Mouse (Mus musculus) neural tube, embryonic 13.5 days (tissue): Measurements from ENCODE around the gene Eps8. TPM values are rescaled to one million over a fixed set of nuclear protein-coding genes. Genes with fewer than 3 reads are reported as not detected.
A peak's percentile ranks its signal among the peaks of the same experiment; 100 is the strongest.

ENCODE experiments used
- ATAC-seq: fragments of 200-750 bp; cut with Nextera tagmentation; 2 replicates; pipeline ENCODE4 v1.8.0; 2017; ENCODE audit warnings: low read depth, mild to moderate bottlenecking, moderate TSS enrichment, moderate library complexity
- H3K27ac ChIP-seq: fragments of 300-500 bp; sonication (generic); replicated peaks from 2 replicates; pipeline ENCODE4 v1.5.1; 2015; ENCODE audit warnings: moderate library complexity, mild to moderate bottlenecking, inconsistent platforms
- H3K27me3 ChIP-seq: fragments of 300-500 bp; sonication (generic); 2 replicates; pipeline ENCODE4 v1.6.1; 2015; ENCODE audit warnings: mild to moderate bottlenecking, inconsistent platforms
- H3K36me3 ChIP-seq: fragments of 300-500 bp; sonication (generic); 2 replicates; pipeline ENCODE4 v1.6.1; 2015; ENCODE audit warnings: mild to moderate bottlenecking, inconsistent platforms
- H3K4me1 ChIP-seq: fragments of 300-500 bp; sonication (generic); replicated peaks from 2 replicates; pipeline ENCODE4 v1.6.1; 2015; ENCODE audit warnings: inconsistent platforms
- H3K4me2 ChIP-seq: fragments of 300-500 bp; sonication (generic); 2 replicates; pipeline ENCODE4 v1.6.1; 2015; ENCODE audit warnings: inconsistent platforms, mild to moderate bottlenecking, moderate library complexity
- H3K4me3 ChIP-seq: fragments of 300-500 bp; sonication (generic); 2 replicates; pipeline ENCODE4 v1.5.1; 2015; ENCODE audit warnings: mild to moderate bottlenecking, inconsistent platforms
- H3K9ac ChIP-seq: fragments of 300-500 bp; sonication (generic); 2 replicates; pipeline ENCODE4 v1.6.1; 2015; ENCODE audit warnings: moderate library complexity, mild to moderate bottlenecking, inconsistent platforms
- H3K9me3 ChIP-seq: fragments of 300-500 bp; sonication (generic); 2 replicates; pipeline ENCODE4 v1.6.1; 2016; ENCODE audit warnings: inconsistent platforms
- WGBS: fragments of 180-500 bp; shearing (Covaris S2); methylation state at CpG from one replicate; pipeline ENCODE4 v1.1.7; 2015; 5-methylcytosine and 5-hydroxymethylcytosine counted together
- polyA plus RNA-seq: library from polyadenylated mRNA; unstranded; fragments of >200 nt; fragmentation: Nextera tagmentation; extraction: Ambion mirVana; gene quantifications from 2 replicates; pipeline ENCODE4 v1.2.1, GENCODE M21; 2015

The Eps8 gene
- polyA plus RNA-seq, 1 experiment from 2014 or later: 10.8 TPM

DNA sequence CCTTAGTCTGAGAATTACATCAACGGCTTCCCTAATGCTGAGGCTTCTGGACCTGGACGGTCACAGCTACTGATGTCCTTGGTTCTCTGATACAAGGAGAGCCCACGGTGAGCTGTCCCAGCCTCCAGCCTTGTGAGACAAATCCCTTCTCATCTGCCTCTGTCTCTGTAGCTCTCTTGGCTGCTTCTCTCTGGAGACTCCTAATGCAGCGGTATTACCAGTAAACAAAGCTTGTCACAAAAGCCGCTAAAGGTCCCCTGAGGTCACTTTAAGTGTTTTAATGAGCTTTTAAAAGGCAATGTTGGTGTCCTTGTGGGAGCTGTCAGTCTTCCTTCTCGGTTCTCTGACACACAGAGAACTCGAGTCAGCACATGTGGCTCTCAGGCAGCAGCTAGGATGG is 56.4 kb downstream of the Eps8 start:
- no peaks in the 10 kb centered on the region for H3K36me3 ChIP-seq
- H3K27me3 ChIP-seq: peaks cover 6% of the 10 kb centered on the region; the same call in 1 of the 2 replicates
- ATAC-seq: no peak
- WGBS: 30% methylated on average over 7 of the region's 7 CpGs
- H3K4me2 ChIP-seq: no peak overlapping the region
- no peak overlapping the region for H3K27ac ChIP-seq
- no peaks in the 10 kb centered on the region for H3K9me3 ChIP-seq
- H3K4me3 ChIP-seq: no peak overlapping the region
- H3K4me1 ChIP-seq: 0 out of 2 replicates have a peak, but pooled peaks cover 6% of the 10 kb centered on the region
- H3K9ac ChIP-seq: no peak overlapping the region

DNA sequence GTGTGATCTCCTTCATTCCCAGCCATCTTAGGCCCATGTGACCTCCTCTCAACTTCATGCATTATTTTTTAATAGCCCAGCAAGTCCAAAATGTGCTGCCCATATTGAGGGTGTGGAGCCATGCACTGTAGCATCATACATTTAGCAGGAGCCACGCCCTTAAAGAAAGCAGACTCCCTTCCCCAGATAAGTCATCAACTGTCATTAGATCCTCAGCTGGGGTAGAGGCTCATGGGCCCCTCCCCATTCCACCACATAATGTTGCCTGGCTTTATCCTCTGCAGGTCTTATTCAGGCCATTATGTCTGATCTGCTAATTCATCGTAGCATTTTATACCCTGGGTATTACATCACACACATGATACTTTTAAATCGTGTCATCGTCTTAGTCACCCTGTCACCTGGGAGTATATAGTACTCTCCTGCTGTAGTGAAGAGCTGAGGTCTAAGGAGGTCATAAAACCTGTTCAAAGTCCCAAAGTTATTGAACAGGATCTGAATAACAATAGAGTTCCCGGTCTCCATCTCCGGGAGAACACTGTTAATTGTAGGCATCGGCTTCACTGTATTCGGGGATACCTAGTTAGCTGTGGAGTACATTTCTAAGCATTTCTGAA is 57.1 kb downstream of the Eps8 start:
- ATAC-seq: no peak
- H3K36me3 ChIP-seq: no peaks in the 10 kb centered on the region
- 0 out of 2 replicates have a peak, but pooled peaks cover 6% of the 10 kb centered on the region for H3K4me1 ChIP-seq
- no peak overlapping the region for H3K4me3 ChIP-seq
- no peak overlapping the region for H3K4me2 ChIP-seq
- no peak overlapping the region for H3K9ac ChIP-seq
- WGBS: 72% methylated on average over 8 of the region's 8 CpGs
- H3K9me3 ChIP-seq: no peaks in the 10 kb centered on the region
- H3K27ac ChIP-seq: no peak overlapping the region
- H3K27me3 ChIP-seq: peaks cover 6% of the 10 kb centered on the region; the same call in 1 of the 2 replicates

DNA sequence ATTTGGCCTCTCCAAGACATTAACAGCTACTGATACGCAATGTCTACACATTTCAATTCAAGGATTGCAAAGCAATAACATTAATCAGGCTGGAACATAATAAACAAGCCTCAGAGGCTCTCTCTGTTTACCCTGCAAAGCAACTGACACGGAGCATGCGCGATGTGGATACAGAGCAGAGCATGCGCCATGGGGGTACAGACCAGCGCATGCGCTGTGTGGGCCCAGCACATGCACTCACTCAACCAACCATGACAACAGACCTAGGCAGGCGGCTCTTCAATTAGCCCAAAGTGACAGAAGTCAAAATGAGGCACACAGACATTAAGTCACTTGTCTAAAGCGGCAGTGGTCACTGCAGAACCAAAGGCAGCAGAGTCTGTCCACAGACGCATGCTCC is 62.1 kb downstream of the Eps8 start:
- Histone ChIP-seq H3K4me2 (no peak overlapping the region), H3K4me1 (no peaks in the 10 kb centered on the region), H3K36me3 (no peaks in the 10 kb centered on the region), H3K27ac (no peak overlapping the region), H3K9me3 (no peaks in the 10 kb centered on the region), H3K27me3 (peaks cover 6% of the 10 kb centered on the region; the same call in 1 of the 2 replicates), H3K4me3 (no peak overlapping the region), H3K9ac (no peak overlapping the region)
- ATAC-seq: peak; percentile 47; the same call in 1 of the 2 replicates
- WGBS: 85% methylated on average over 10 of the region's 10 CpGs

DNA sequence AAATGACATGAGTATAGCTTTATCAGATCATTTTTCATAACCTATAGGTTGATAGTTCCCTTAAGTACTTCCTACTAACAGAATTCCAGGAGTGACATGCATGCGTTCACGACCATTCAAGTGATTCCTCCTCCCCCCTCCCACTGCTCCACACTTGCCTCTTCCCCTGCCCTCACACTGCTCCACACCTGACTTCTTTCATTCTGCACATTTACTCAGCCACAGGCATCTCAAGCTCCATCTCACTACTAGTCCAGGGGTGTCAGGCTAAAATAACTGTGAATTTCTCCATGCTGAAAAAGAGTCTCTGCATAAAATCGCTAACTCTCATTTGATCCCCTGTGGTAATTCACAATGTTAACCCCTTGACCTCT is 65.4 kb downstream of the Eps8 start:
- Histone ChIP-seq H3K4me3 (no peak overlapping the region), H3K27me3 (no peaks in the 10 kb centered on the region), H3K27ac (no peak overlapping the region), H3K4me2 (no peak overlapping the region), H3K9me3 (no peaks in the 10 kb centered on the region), H3K36me3 (no peaks in the 10 kb centered on the region), H3K9ac (no peak overlapping the region), H3K4me1 (no peaks in the 10 kb centered on the region)
- WGBS: 89% methylated on average over 3 of the region's 3 CpGs
- no peak for ATAC-seq

DNA sequence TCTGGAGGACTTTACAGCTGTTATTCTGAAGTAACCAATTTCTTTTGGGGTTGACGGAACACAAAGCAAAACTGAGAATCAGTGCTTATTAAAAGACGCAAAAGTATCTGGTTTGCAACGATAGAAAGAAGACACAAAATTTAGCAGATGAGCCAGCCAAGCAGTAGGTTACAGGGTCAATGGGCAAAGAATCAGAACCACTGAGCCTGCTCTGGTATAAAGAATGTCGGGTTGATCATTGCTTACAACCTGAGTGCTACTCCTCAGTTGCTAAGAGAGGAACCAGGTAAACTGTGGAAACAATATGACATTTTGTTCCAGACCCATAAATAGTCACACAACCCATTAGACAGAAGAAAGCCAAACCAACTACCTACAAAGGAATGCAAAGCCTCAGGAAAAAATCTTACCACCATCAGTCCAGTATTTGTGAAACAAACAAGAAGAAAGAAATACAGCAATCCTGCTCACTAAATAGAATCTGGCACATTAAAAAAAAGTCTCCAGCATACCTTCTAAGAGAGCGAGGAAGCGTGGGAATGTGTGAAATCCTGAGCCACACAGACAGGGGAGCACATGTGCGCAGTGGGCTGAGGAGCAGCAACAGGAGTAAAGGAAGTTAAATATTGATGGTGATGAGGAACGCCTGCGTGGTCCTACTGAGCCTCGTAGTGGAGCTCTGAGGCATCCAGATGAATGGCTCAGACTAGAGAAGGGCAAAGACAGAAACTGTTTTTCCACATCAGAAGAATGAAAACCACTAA is 66.0 kb downstream of the Eps8 start:
- Histone ChIP-seq H3K27me3 (no peaks in the 10 kb centered on the region), H3K4me3 (no peak overlapping the region), H3K9ac (no peak overlapping the region), H3K36me3 (no peaks in the 10 kb centered on the region), H3K4me2 (no peak overlapping the region), H3K4me1 (no peaks in the 10 kb centered on the region), H3K27ac (no peak overlapping the region), H3K9me3 (no peaks in the 10 kb centered on the region)
- 90% methylated on average over 10 of the region's 10 CpGs for WGBS
- ATAC-seq: no peak

DNA sequence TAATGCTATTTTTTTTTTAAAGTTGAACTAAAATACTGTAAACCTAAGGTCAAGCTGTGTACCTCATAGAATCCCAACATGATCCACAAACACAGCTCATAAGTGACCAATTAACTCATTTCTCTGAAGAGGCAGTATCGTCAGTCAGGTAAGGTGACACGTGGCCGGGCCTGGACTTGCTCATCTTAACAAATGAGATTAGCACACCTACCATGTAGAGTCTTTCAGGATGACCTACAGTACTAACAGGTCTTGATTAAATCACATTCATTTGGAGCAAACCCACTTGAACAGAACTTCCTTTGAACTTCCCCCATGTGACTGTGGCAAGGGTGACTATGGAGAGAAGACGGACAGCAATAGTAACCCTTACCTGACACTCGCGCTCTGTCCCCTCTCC is 66.8 kb downstream of the Eps8 start:
- Histone ChIP-seq H3K4me1 (no peaks in the 10 kb centered on the region), H3K9ac (no peak overlapping the region), H3K9me3 (no peaks in the 10 kb centered on the region), H3K4me2 (no peak overlapping the region), H3K36me3 (no peaks in the 10 kb centered on the region), H3K27ac (no peak overlapping the region), H3K4me3 (no peak overlapping the region), H3K27me3 (no peaks in the 10 kb centered on the region)
- WGBS: 91% methylated on average over 6 of the region's 6 CpGs
- no peak for ATAC-seq

DNA sequence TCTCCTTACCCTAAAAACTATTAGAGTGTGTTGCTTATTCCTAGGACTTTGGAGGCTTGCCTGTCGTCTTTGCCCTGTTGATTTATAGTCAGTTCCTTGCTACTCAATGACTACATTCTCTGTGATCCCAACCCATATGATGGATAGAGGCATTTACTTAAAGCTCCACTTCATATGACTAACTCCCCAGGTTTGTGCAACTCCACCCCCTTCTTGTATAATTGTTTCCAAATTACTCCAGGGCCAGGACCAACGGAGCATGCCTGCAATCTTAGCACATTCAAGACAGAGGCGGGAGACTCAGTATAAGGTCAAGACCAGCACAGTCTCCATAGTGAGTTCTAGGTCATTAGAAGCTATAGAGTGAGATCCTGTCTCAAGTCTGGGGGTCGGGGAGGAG is 69.4 kb downstream of the Eps8 start:
- no peaks in the 10 kb centered on the region for H3K36me3 ChIP-seq
- H3K9me3 ChIP-seq: no peaks in the 10 kb centered on the region
- no peak overlapping the region for H3K4me3 ChIP-seq
- ATAC-seq: no peak
- H3K4me1 ChIP-seq: no peaks in the 10 kb centered on the region
- no peak overlapping the region for H3K9ac ChIP-seq
- WGBS: 70% methylated on average over 4 of the region's 4 CpGs
- H3K4me2 ChIP-seq: no peak overlapping the region
- H3K27me3 ChIP-seq: no peaks in the 10 kb centered on the region
- H3K27ac ChIP-seq: no peak overlapping the region

DNA sequence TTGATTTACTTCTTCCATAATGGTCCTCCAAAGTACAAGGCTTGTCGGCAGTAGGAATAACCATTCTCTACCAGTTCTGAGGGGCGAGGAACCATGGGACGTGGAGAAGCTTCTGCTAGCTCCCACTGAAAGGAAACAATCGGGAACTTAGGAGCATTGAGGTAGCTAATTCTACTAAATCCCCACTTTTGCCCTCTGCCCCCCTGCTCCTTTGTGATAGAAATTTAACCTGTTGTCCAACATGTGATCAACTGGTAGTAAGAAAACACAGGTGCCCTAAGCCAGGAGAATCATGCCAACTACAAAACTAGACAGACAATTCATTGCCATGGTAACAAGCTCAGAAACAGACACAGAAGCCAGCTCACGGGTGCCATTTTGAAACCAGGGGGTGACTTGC is 71.6 kb downstream of the Eps8 start:
- 85% methylated on average over 5 of the region's 5 CpGs for WGBS
- Histone ChIP-seq H3K27ac (no peak overlapping the region), H3K4me1 (no peaks in the 10 kb centered on the region), H3K27me3 (no peaks in the 10 kb centered on the region), H3K36me3 (no peaks in the 10 kb centered on the region), H3K4me2 (no peak overlapping the region), H3K9ac (no peak overlapping the region), H3K9me3 (no peaks in the 10 kb centered on the region), H3K4me3 (no peak overlapping the region)
- ATAC-seq: no peak

DNA sequence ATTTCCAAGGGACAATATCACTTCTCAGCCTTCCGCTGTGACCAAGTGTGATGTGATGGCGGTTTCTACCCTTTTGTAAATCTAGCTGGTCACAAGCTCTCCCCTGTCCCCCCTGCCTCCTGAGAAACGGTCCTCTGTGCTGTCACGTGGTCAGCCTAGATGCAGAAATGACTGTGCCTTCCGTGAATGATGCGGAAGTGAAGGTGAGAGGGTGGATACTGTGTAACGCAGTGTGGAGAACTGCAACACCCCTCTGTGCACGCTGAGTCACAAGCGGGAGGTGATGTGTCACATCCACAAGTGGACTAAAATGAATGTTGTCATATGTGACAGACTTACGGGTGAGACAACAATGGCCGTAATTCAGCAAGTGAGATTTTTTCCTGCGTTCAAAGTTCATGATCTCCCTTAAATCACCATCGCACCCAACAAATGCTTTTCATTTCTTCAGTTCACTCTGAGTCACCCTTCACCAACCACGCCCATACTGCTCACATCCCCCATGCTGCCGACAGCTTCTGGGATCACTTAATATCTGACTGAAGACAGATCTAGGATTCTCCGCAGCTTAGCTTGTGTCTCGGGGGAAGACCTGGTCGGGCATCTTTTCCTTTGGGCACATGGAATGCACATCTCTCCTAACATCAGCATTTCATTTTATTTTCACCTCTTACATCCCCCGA is 72.3 kb downstream of the Eps8 start:
- no peak overlapping the region for H3K9ac ChIP-seq
- no peak overlapping the region for H3K4me3 ChIP-seq
- H3K4me1 ChIP-seq: no peaks in the 10 kb centered on the region
- ATAC-seq: no peak
- no peaks in the 10 kb centered on the region for H3K27me3 ChIP-seq
- no peak overlapping the region for H3K4me2 ChIP-seq
- no peaks in the 10 kb centered on the region for H3K36me3 ChIP-seq
- no peak overlapping the region for H3K27ac ChIP-seq
- WGBS: 71% methylated on average over 19 of the region's 19 CpGs
- H3K9me3 ChIP-seq: no peaks in the 10 kb centered on the region

DNA sequence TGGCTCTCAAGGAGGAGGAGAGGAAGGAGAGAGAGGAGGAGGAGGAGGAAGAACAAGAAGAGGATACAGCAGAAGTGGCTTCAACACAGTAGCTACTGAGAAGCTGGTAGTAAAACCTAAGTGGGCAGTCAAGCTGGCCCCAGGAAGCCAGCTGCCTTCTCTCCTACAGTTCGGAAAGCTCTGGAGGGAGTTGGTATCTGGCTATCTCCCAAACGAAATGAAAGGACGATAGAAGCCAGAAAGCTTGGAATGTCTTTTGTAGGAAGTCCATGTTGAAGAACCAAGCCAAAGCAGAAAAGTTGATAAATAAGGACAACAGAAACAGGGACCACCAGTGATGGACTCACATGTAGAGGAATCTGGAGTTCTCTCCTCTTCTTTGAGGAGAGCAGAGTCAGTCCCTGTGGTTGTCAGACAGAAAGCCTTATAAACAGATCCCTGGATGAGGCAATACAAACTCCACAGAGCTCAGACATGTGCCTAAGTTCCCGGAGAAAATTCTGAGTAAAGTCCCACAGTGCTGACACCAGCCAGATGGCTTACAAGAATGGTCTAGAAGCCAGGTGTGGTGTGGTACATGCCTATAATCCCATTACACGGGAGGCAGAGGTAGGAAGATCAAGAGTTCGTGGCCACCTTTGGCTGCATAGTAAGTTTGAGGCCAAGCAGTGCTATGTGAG is 73.2 kb downstream of the Eps8 start:
- Histone ChIP-seq H3K4me3 (no peak overlapping the region), H3K27ac (no peak overlapping the region), H3K4me1 (no peaks in the 10 kb centered on the region), H3K4me2 (no peak overlapping the region), H3K36me3 (no peaks in the 10 kb centered on the region), H3K9ac (no peak overlapping the region), H3K9me3 (no peaks in the 10 kb centered on the region), H3K27me3 (no peaks in the 10 kb centered on the region)
- no peak for ATAC-seq
- WGBS: 96% methylated on average over 6 of the region's 6 CpGs

DNA sequence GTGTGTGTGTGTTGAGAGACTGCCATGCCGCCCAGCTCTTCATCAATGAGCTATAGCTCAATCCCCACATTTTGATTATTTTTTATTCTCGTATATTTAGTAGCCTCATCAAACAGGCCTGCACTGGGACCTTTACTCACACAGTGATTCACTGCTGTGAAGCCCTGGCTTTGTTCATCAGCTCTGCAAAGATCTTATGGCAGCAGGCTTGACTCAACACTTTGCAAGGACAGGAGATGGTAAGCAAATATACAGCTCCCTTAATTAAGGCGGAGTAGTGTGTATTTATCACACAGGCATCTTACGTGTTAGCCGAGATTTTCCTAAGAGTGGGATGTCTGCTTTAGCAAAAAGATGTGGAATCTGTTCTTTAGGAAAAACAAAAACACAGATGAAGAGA is 74.2 kb downstream of the Eps8 start:
- H3K36me3 ChIP-seq: no peaks in the 10 kb centered on the region
- H3K9me3 ChIP-seq: no peaks in the 10 kb centered on the region
- H3K4me1 ChIP-seq: no peaks in the 10 kb centered on the region
- no peak overlapping the region for H3K27ac ChIP-seq
- H3K9ac ChIP-seq: no peak overlapping the region
- H3K4me3 ChIP-seq: no peak overlapping the region
- no peak overlapping the region for H3K4me2 ChIP-seq
- no peak for ATAC-seq
- no peaks in the 10 kb centered on the region for H3K27me3 ChIP-seq
- 88% methylated on average over 5 of the region's 5 CpGs for WGBS
